ENCODE assay signal across 20 mouse cellular contexts in genomic region chr10:94779319-94779718, GRCm38 (mm10).
"Had no signal": no experiment of that assay in that cellular context is flagged by ENCODE, and none has a peak within 500 bp of the region (broad histone marks: within the 10 kb centered on the region; RNA-seq: fewer than 3 reads in every experiment).

No protein-coding gene starts in this region.

- H3K9ac ChIP-seq: liver, embryonic 12.5 days; liver, embryonic 14.5 days; lung, embryonic 15.5 days; midbrain, embryonic 13.5 days; neural tube, embryonic 13.5 days; neural tube, embryonic 15.5 days; stomach, embryonic 15.5 days had no signal

- DNase-seq: lung, adult 2 months; lung, postnatal 14 days; lung, postnatal 36 days; right cerebral cortex, postnatal 14 days; thymus, adult 2 months; thymus, postnatal 25 days; thymus, postnatal 4 days had no signal

- H3K36me3 ChIP-seq: stomach, embryonic 15.5 days had no signal

- H3K27me3 ChIP-seq: liver, embryonic 12.5 days; lung, embryonic 15.5 days; midbrain, embryonic 13.5 days; neural tube, embryonic 13.5 days; neural tube, embryonic 15.5 days; stomach, embryonic 15.5 days had no signal

- ATAC-seq: liver, embryonic 12.5 days; lung, postnatal 0 days; midbrain, embryonic 13.5 days; midbrain, embryonic 16.5 days had no signal

- H3K27ac ChIP-seq: liver, embryonic 12.5 days; liver, embryonic 14.5 days; lung, embryonic 15.5 days; macrophage; midbrain, embryonic 13.5 days; neural tube, embryonic 13.5 days; neural tube, embryonic 15.5 days; stomach, embryonic 15.5 days; stomach, postnatal 0 days had no signal

- H3K9me3 ChIP-seq: liver, embryonic 12.5 days; lung, embryonic 15.5 days; midbrain, embryonic 13.5 days; neural tube, embryonic 13.5 days; neural tube, embryonic 15.5 days; stomach, embryonic 15.5 days had no signal

- H3K4me2 ChIP-seq: liver, embryonic 12.5 days; lung, embryonic 15.5 days; midbrain, embryonic 11.5 days; midbrain, embryonic 13.5 days; neural tube, embryonic 13.5 days; neural tube, embryonic 15.5 days; stomach, embryonic 15.5 days had no signal

- H3K4me3 ChIP-seq: liver, embryonic 12.5 days; lung, embryonic 15.5 days; midbrain, embryonic 13.5 days; myocyte; neural tube, embryonic 13.5 days; neural tube, embryonic 15.5 days; stomach, embryonic 15.5 days had no signal

- H3K4me1 ChIP-seq: lung, embryonic 15.5 days; midbrain, embryonic 13.5 days; neural tube, embryonic 13.5 days; neural tube, embryonic 15.5 days; stomach, embryonic 15.5 days had no signal
